Mouse (Mus musculus) neural tube, embryonic 13.5 days (tissue): Measurements from ENCODE around the gene Ntm. TPM values are rescaled to one million over a fixed set of nuclear protein-coding genes. Genes with fewer than 3 reads are reported as not detected.

Source experiments
- ATAC-seq: fragments of 200-750 bp; cut with Nextera tagmentation; 2 replicates; pipeline ENCODE4 v1.8.0; 2017; ENCODE audit warnings: low read depth, mild to moderate bottlenecking, moderate TSS enrichment, moderate library complexity
- H3K27ac ChIP-seq: fragments of 300-500 bp; sonication (generic); replicated peaks from 2 replicates; pipeline ENCODE4 v1.5.1; 2015; ENCODE audit warnings: moderate library complexity, mild to moderate bottlenecking, inconsistent platforms
- H3K27me3 ChIP-seq: fragments of 300-500 bp; sonication (generic); 2 replicates; pipeline ENCODE4 v1.6.1; 2015; ENCODE audit warnings: mild to moderate bottlenecking, inconsistent platforms
- H3K36me3 ChIP-seq: fragments of 300-500 bp; sonication (generic); 2 replicates; pipeline ENCODE4 v1.6.1; 2015; ENCODE audit warnings: mild to moderate bottlenecking, inconsistent platforms
- H3K4me1 ChIP-seq: fragments of 300-500 bp; sonication (generic); replicated peaks from 2 replicates; pipeline ENCODE4 v1.6.1; 2015; ENCODE audit warnings: inconsistent platforms
- H3K4me2 ChIP-seq: fragments of 300-500 bp; sonication (generic); 2 replicates; pipeline ENCODE4 v1.6.1; 2015; ENCODE audit warnings: inconsistent platforms, mild to moderate bottlenecking, moderate library complexity
- H3K4me3 ChIP-seq: fragments of 300-500 bp; sonication (generic); 2 replicates; pipeline ENCODE4 v1.5.1; 2015; ENCODE audit warnings: mild to moderate bottlenecking, inconsistent platforms
- H3K9ac ChIP-seq: fragments of 300-500 bp; sonication (generic); 2 replicates; pipeline ENCODE4 v1.6.1; 2015; ENCODE audit warnings: moderate library complexity, mild to moderate bottlenecking, inconsistent platforms
- H3K9me3 ChIP-seq: fragments of 300-500 bp; sonication (generic); 2 replicates; pipeline ENCODE4 v1.6.1; 2016; ENCODE audit warnings: inconsistent platforms
- WGBS: fragments of 180-500 bp; shearing (Covaris S2); methylation state at CpG from one replicate; pipeline ENCODE4 v1.1.7; 2015; 5-methylcytosine and 5-hydroxymethylcytosine counted together
- polyA plus RNA-seq: library from polyadenylated mRNA; unstranded; fragments of >200 nt; fragmentation: Nextera tagmentation; extraction: Ambion mirVana; gene quantifications from 2 replicates; pipeline ENCODE4 v1.2.1, GENCODE M21; 2015

The Ntm gene
- 150 and 151 TPM in 2 replicates for polyA plus RNA-seq

DNA sequence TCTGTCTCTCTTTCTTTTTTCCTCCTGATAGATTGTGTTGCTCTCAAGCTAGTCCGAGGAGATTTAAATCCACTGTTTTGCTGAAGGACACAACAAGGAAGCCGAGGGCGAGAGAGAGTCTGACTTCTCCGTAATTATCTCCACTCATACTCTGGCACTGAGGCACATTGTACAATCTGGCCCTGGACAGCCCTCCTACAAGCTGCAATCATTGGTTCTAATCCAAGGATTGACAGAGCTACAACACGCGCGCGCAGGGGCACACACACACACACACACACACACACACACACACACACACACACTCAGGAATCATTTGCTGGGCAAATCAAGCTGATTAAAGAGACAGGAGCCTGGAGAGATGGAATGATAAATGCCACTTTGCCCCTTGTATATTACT is at the start of gene Ntm:
TSS of gene Ntm (minus strand) at position 164 of the 400 bp plus-strand sequence.
- Histone ChIP-seq H3K4me2 (peak within 1 kb of the TSS; percentile 69), H3K9me3 (no peaks in the 10 kb centered on the region), H3K36me3 (no peaks in the 10 kb centered on the region), H3K9ac (peak within 1 kb of the TSS; percentile 77), H3K4me1 (peaks cover 41% of the 10 kb centered on the region), H3K27ac (peak within 1 kb of the TSS; percentile 82), H3K4me3 (peak within 1 kb of the TSS; percentile 49), H3K27me3 (peaks cover 8% of the 10 kb centered on the region; the same call in 1 of the 2 replicates)
- 15% methylated on average over 8 of the region's 8 CpGs for WGBS
- ATAC-seq = peak; percentile 78; the same call in 1 of the 2 replicates

DNA sequence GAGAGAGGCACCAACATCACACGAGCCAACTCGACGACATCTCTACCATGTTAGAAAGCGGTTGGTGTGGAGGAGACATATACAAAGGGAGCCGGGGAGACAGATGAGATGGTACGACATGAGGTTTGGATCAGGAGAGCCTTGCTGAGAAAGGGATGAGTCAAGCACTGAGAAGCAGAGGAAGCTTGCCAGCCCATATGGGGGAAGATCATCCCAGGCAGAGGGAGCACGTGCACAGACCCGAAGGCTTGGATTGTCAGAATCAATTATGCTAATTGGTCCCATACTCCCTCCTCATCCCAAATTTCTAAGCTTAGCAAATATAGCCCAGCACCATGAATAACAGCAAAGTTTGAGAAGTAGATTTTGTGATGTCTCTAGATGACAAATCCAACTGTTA is 42.8 kb upstream of the Ntm start:
- Histone ChIP-seq H3K36me3 (no peaks in the 10 kb centered on the region), H3K4me1 (no peaks in the 10 kb centered on the region), H3K27ac (no peak overlapping the region), H3K4me3 (no peak overlapping the region), H3K9ac (no peak overlapping the region), H3K4me2 (no peak overlapping the region), H3K27me3 (0 out of 2 replicates have a peak, but pooled peaks cover 4% of the 10 kb centered on the region), H3K9me3 (no peaks in the 10 kb centered on the region)
- 85% methylated on average over 8 of the region's 8 CpGs for WGBS
- no peak for ATAC-seq

- Histone ChIP-seq H3K27ac (no peak overlapping the region), H3K4me2 (no peak overlapping the region), H3K27me3 (0 out of 2 replicates have a peak, but pooled peaks cover 4% of the 10 kb centered on the region), H3K36me3 (no peaks in the 10 kb centered on the region), H3K9ac (no peak overlapping the region), H3K4me1 (no peaks in the 10 kb centered on the region), H3K4me3 (no peak overlapping the region), H3K9me3 (no peaks in the 10 kb centered on the region)
- no peak; the same call in 1 of the 2 replicates for ATAC-seq
- WGBS = 8% methylated on average over 3 of the region's 3 CpGs
Measured at GRCm38 (mm10) chr9:30003612-30004011, 40.7 kb upstream of the Ntm start.

DNA sequence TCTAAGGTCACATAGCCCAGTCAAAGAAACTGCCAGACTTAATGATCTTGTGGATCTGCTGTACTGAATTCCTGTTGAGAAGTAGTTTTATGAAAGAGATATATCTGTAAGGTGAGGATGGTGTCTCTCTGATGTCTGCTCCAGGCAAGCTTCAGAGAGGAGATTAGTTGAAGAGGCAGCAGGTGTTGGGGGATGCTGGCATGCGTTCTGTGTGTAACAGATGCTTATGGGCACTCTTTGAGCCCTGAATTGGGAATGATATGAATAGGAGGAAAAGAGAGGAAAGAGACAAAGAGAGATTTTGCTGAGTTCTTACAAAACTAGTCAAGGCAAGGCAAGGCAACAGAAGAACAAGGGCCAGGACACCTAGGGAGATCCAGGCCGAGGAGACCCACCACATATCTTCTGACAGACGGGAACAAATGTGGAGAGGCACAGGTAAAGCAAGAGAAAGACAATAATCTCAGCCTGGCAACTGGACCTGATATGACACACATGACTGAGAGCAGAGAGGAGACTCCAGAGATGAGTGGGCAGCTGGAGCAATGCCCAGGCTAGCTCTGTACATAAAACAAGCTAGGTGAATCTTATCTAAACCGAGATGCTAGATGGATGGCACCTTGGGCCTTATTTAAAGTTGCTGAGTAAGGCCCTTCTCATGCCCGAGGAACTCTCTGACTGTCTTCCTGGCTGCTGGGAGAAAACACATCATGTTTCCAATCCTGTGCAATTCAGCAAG is 18.4 kb upstream of the Ntm start:
- Histone ChIP-seq H3K9me3 (no peaks in the 10 kb centered on the region), H3K4me1 (no peaks in the 10 kb centered on the region), H3K4me3 (no peak overlapping the region), H3K4me2 (no peak overlapping the region), H3K27me3 (no peaks in the 10 kb centered on the region), H3K9ac (no peak overlapping the region), H3K36me3 (no peaks in the 10 kb centered on the region), H3K27ac (no peak overlapping the region)
- WGBS = 82% methylated on average over 5 of the region's 5 CpGs
- no peak for ATAC-seq

GRCm38 (mm10) chr9:29961954-29962867 is 730 bp downstream of the Ntm start:
- WGBS = under 1% methylated on average over 38 of the region's 38 CpGs
- peaks cover 8% of the 10 kb centered on the region; the same call in 1 of the 2 replicates for H3K27me3 ChIP-seq
- H3K36me3 ChIP-seq = no peaks in the 10 kb centered on the region
- H3K27ac ChIP-seq = peak overlapping the region; percentile 82
- H3K9me3 ChIP-seq = no peaks in the 10 kb centered on the region
- H3K4me2 ChIP-seq = peak overlapping the region; percentile 69
- ATAC-seq = peak; percentile 79
- peak overlapping the region; percentile 49 for H3K4me3 ChIP-seq
- peaks cover 45% of the 10 kb centered on the region for H3K4me1 ChIP-seq
- H3K9ac ChIP-seq = peak overlapping the region; percentile 77

- no peaks in the 10 kb centered on the region for H3K9me3 ChIP-seq
- peak overlapping the region; percentile 49 for H3K4me3 ChIP-seq
- H3K4me2 ChIP-seq = peak overlapping the region; percentile 69
- no peaks in the 10 kb centered on the region for H3K36me3 ChIP-seq
- peak overlapping the region; percentile 82 for H3K27ac ChIP-seq
- peak overlapping the region; percentile 77 for H3K9ac ChIP-seq
- 37% methylated on average over 2 of the region's 2 CpGs for WGBS
- H3K4me1 ChIP-seq = peaks cover 46% of the 10 kb centered on the region
- H3K27me3 ChIP-seq = peaks cover 8% of the 10 kb centered on the region; the same call in 1 of the 2 replicates
- ATAC-seq = no peak
Measured at GRCm38 (mm10) chr9:29961512-29961911, 1.4 kb downstream of the Ntm start.

- 67% methylated on average over 5 of the region's 5 CpGs for WGBS
- Histone ChIP-seq H3K27me3 (peaks cover 8% of the 10 kb centered on the region; the same call in 1 of the 2 replicates), H3K27ac (no peak overlapping the region), H3K4me1 (peaks cover 46% of the 10 kb centered on the region), H3K4me2 (peak overlapping the region; percentile 69), H3K9ac (peak overlapping the region; percentile 77), H3K9me3 (no peaks in the 10 kb centered on the region), H3K36me3 (no peaks in the 10 kb centered on the region), H3K4me3 (peak overlapping the region; percentile 49)
- ATAC-seq = no peak
Measured at GRCm38 (mm10) chr9:29960741-29961140, 2.2 kb downstream of the Ntm start.

DNA sequence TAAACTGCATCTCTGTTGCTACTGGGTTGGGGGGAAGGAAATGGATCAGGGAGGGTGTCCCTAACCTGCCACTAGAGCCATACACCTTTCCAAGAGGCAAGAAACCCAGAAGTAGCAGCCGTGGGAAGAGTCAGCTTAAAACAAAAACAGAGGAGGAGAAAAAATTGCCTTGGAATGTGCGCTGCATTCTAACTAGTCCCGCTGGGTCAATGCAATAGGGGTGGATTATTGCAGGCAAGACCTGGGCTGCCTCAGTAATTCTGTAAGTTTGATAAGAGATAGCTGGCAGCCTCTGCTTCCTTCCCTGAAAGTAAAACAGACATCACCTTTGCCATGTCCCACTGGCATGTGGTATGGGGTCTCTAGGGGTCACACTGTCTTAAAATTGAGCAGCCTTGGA is 2.7 kb downstream of the Ntm start:
- Histone ChIP-seq H3K4me1 (peaks cover 46% of the 10 kb centered on the region), H3K9ac (peak overlapping the region; percentile 52), H3K9me3 (no peaks in the 10 kb centered on the region), H3K4me3 (peak overlapping the region; percentile 49), H3K27me3 (peaks cover 8% of the 10 kb centered on the region; the same call in 1 of the 2 replicates), H3K36me3 (no peaks in the 10 kb centered on the region), H3K27ac (0 out of 2 replicates have a peak overlapping the region, but pooled peaks have one; percentile 9), H3K4me2 (peak overlapping the region; percentile 69)
- 34% methylated on average over 3 of the region's 3 CpGs for WGBS
- ATAC-seq = no peak

- Histone ChIP-seq H3K36me3 (no peaks in the 10 kb centered on the region), H3K9me3 (no peaks in the 10 kb centered on the region), H3K4me2 (no peak overlapping the region), H3K9ac (no peak overlapping the region), H3K4me3 (no peak overlapping the region), H3K27ac (no peak overlapping the region), H3K4me1 (peaks cover 38% of the 10 kb centered on the region), H3K27me3 (peaks cover 12% of the 10 kb centered on the region; the same call in 1 of the 2 replicates)
- WGBS = 78% methylated on average over 5 of the region's 5 CpGs
- ATAC-seq = no peak
Measured at GRCm38 (mm10) chr9:29956936-29957335, 6.0 kb downstream of the Ntm start.

- peaks cover 10% of the 10 kb centered on the region for H3K4me1 ChIP-seq
- WGBS = 54% methylated on average over 6 of the region's 6 CpGs
- no peak overlapping the region for H3K4me3 ChIP-seq
- H3K9ac ChIP-seq = no peak overlapping the region
- ATAC-seq = no peak
- no peaks in the 10 kb centered on the region for H3K9me3 ChIP-seq
- H3K4me2 ChIP-seq = no peak overlapping the region
- no peaks in the 10 kb centered on the region for H3K36me3 ChIP-seq
- 0 out of 2 replicates have a peak, but pooled peaks cover 4% of the 10 kb centered on the region for H3K27me3 ChIP-seq
- H3K27ac ChIP-seq = no peak overlapping the region
Measured at GRCm38 (mm10) chr9:29954031-29954430, 8.9 kb downstream of the Ntm start.

GRCm38 (mm10) chr9:29949041-29949440 is 13.9 kb downstream of the Ntm start:
- no peak overlapping the region for H3K9ac ChIP-seq
- no peak overlapping the region for H3K27ac ChIP-seq
- H3K27me3 ChIP-seq = 0 out of 2 replicates have a peak, but pooled peaks cover 4% of the 10 kb centered on the region
- no peaks in the 10 kb centered on the region; the same call in 1 of the 2 replicates for H3K4me1 ChIP-seq
- ATAC-seq = no peak
- H3K36me3 ChIP-seq = no peaks in the 10 kb centered on the region
- H3K4me2 ChIP-seq = no peak overlapping the region
- no peak overlapping the region for H3K4me3 ChIP-seq
- 68% methylated on average over 3 of the region's 3 CpGs for WGBS
- no peaks in the 10 kb centered on the region for H3K9me3 ChIP-seq
